Mouse (Mus musculus): Measurements from ENCODE around the gene Grip1. TPM values are rescaled to one million over a fixed set of nuclear protein-coding genes. Genes with fewer than 3 reads are reported as not detected.
A peak's percentile ranks its signal among the peaks of the same experiment; 100 is the strongest.

Grip1 gene
- polyA plus RNA-seq, 1 experiment from 2014 or later: 3.8 TPM

DNA sequence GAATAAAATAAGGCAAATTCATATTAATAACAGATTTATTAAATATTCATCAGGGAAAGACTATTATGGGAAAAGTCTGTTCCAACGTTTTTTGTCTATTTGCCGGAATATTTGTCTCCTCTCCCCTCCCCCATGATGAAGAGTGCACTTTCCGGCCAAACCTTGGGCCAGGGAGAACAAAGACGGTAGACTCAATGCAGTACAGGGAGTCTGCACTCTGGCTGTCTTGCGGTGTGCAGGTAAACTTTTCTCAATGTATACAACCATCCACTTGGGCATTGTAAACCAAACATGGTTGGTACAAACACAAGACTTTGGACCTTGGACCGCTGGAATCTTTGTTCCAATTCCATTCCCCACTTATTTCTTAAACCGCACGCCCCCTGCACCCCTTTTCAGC is 525.8 kb downstream of the Grip1 start:
- WGBS: 49% methylated on average over 8 of the region's 8 CpGs
- no peak overlapping the region for H3K4me3 ChIP-seq
- DNase-seq (ENCODE audit: low spot score): no peak
- peaks cover 10% of the 10 kb centered on the region for H3K4me1 ChIP-seq
- H3K36me3 ChIP-seq (replicated peaks): no peaks in the 10 kb centered on the region
- H3K9me3 ChIP-seq: no peaks in the 10 kb centered on the region
- no peak overlapping the region for H3K27ac ChIP-seq (replicated peaks)
- no peaks in the 10 kb centered on the region for H3K27me3 ChIP-seq (replicated peaks; ENCODE audit: low read depth, poor library complexity, severe bottlenecking)

- no peaks in the 10 kb centered on the region for H3K9me3 ChIP-seq
- H3K4me3 ChIP-seq: 0 out of 2 replicates have a peak overlapping the region, but pooled peaks have one; percentile 5
- no peaks in the 10 kb centered on the region for H3K36me3 ChIP-seq (replicated peaks)
- peaks cover 10% of the 10 kb centered on the region for H3K4me1 ChIP-seq
- H3K27me3 ChIP-seq (replicated peaks; ENCODE audit: low read depth, poor library complexity, severe bottlenecking): no peaks in the 10 kb centered on the region
- H3K27ac ChIP-seq (replicated peaks): no peak overlapping the region
- 34% methylated on average over 11 of the region's 11 CpGs for WGBS
- DNase-seq (ENCODE audit: low spot score): no peak
Measured at GRCm38 (mm10) chr10:119980032-119980431, 526.4 kb downstream of the Grip1 start.

DNA sequence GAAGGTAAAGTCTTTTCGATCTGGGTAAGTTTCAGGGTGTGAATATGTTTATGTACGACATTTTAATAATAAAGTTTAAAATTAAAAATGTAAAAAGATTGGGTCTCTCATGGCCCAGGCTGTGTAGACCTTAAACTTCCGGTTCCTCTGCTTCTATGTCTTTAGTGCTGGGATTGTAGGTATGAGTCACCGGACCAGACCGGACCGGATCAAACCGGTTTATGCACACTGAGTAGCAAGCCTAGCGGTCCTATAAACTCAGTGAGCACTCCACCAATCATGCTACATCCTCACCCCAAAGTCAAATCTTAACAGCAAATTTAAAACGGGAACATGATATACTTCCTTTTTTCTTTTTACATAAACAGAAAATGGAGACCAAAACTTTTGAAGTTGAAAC is 530.7 kb downstream of the Grip1 start:
- no peaks in the 10 kb centered on the region for H3K9me3 ChIP-seq
- peaks cover 9% of the 10 kb centered on the region for H3K4me1 ChIP-seq
- no peaks in the 10 kb centered on the region for H3K36me3 ChIP-seq (replicated peaks)
- no peaks in the 10 kb centered on the region for H3K27me3 ChIP-seq (replicated peaks; ENCODE audit: low read depth, poor library complexity, severe bottlenecking)
- H3K27ac ChIP-seq (replicated peaks): no peak overlapping the region
- 93% methylated on average over 9 of the region's 9 CpGs for WGBS
- H3K4me3 ChIP-seq: no peak overlapping the region
- DNase-seq (ENCODE audit: low spot score): peak; percentile 25

DNA sequence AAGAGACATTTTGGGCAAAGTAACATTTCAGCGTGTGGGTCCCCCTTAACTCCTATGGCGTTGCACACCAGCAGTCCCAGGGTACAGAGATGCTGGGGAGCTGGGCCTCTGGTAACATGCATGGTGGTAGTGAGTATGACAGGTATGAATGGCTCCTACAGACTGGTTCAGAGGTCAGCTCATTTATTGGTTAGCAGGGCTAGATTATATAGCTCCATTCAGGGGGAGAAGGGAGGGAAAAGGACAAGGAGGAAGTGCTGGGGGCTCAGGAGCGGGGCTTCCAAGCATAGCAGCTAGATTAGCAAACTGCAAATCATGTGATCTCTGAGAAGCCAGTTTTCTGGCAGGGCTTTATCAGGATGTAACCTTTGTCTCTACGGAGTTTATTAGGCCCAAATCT is 544.8 kb downstream of the Grip1 start:
- no peak for DNase-seq (ENCODE audit: low spot score)
- Histone ChIP-seq H3K4me1 (no peaks in the 10 kb centered on the region; the same call in 1 of the 2 replicates), H3K27me3 (replicated peaks; ENCODE audit: low read depth, poor library complexity, severe bottlenecking) (no peaks in the 10 kb centered on the region), H3K4me3 (no peak overlapping the region), H3K9me3 (no peaks in the 10 kb centered on the region), H3K27ac (replicated peaks) (no peak overlapping the region), H3K36me3 (replicated peaks) (peaks cover 6% of the 10 kb centered on the region)
- 88% methylated on average over 4 of the region's 4 CpGs for WGBS

- 90% methylated on average over 4 of the region's 4 CpGs for whole genome bisulfite sequencing
- Histone ChIP-seq H3K4me3 (no peak overlapping the region), H3K9me3 (no peaks in the 10 kb centered on the region), H3K27ac (replicated peaks) (no peak overlapping the region), H3K27me3 (replicated peaks; ENCODE audit: low read depth, poor library complexity, severe bottlenecking) (no peaks in the 10 kb centered on the region), H3K4me1 (no peaks in the 10 kb centered on the region; the same call in 1 of the 2 replicates), H3K36me3 (replicated peaks) (no peaks in the 10 kb centered on the region)
- no peak for DNase-seq (ENCODE audit: low spot score)
Measured at GRCm38 (mm10) chr10:120002149-120002548, 548.5 kb downstream of the Grip1 start.

DNA sequence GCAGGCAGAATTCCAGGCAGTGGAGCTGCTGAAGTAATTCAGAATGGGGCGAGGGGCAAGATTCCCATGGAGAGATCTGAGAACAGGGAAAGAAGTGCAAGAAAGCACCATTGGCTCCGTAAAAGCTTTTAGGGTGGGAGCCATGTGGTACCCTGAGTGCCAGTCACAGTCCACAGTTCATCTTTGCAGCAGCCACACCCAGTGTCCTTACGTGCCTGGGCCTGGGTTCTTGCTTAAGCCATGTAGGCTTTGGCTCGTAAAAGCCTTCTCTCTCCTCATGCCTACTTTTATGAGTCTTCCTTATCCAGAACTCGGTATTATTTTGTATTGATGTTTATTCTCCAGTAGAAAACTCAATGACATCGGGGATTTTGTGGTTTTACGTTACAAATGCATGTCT is 550.5 kb downstream of the Grip1 start:
- Histone ChIP-seq H3K4me1 (no peaks in the 10 kb centered on the region), H3K4me3 (no peak overlapping the region), H3K9me3 (no peaks in the 10 kb centered on the region), H3K27ac (replicated peaks) (no peak overlapping the region), H3K36me3 (replicated peaks) (no peaks in the 10 kb centered on the region), H3K27me3 (replicated peaks; ENCODE audit: low read depth, poor library complexity, severe bottlenecking) (no peaks in the 10 kb centered on the region)
- 92% methylated on average over 7 of the region's 7 CpGs for WGBS
- DNase-seq (ENCODE audit: low spot score): no peak

GRCm38 (mm10) chr10:120005581-120005980 is 552.0 kb downstream of the Grip1 start:
- H3K36me3 ChIP-seq (replicated peaks): no peaks in the 10 kb centered on the region
- H3K9me3 ChIP-seq: no peaks in the 10 kb centered on the region
- no peak overlapping the region for H3K27ac ChIP-seq (replicated peaks)
- H3K4me3 ChIP-seq: no peak overlapping the region
- no peaks in the 10 kb centered on the region for H3K4me1 ChIP-seq
- no peak for DNase-seq (ENCODE audit: low spot score)
- WGBS: 96% methylated on average over 5 of the region's 5 CpGs
- H3K27me3 ChIP-seq (replicated peaks; ENCODE audit: low read depth, poor library complexity, severe bottlenecking): no peaks in the 10 kb centered on the region

DNA sequence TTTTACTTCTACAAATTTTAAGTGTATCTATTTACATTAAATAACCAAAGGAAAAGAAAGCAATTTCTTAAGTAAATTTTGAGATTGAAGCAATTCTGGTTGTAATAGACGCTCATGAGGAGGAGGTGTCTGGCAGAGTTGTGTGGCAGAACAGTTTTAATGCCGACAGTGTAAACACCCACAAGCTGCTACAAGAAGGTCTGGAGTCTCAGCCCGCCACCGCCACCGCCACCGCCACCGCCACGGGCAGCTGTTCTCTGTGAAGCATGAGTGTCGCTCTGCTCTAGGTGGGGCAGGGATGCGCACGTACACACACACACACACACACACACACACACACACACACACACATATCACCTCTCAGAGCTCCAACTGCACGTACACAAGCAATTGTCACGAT is 558.7 kb downstream of the Grip1 start:
- DNase-seq (ENCODE audit: low spot score): no peak
- Histone ChIP-seq H3K4me3 (no peak overlapping the region), H3K4me1 (no peaks in the 10 kb centered on the region), H3K9me3 (no peaks in the 10 kb centered on the region), H3K36me3 (replicated peaks) (no peaks in the 10 kb centered on the region), H3K27me3 (replicated peaks; ENCODE audit: low read depth, poor library complexity, severe bottlenecking) (no peaks in the 10 kb centered on the region), H3K27ac (replicated peaks) (no peak overlapping the region)
- 93% methylated on average over 13 of the region's 13 CpGs for WGBS

DNA sequence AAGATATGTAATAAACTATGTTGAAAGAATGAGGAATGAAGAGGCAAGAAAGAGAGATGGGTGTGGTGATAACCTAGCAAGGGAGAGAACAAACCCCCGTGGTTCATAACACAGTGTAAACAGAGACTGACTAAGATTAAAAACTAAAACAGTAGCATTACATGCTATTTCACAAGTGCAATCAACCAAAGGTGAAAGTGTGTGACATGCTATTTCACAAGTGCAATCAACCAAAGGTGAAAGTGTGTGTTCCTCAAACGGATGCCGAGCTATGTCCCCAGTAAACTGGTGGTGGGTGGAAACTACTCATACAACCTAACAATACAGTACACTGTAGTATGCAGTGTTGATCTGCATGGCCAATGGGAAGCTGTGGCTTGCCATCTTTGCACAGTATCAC is 561.5 kb downstream of the Grip1 start:
- 90% methylated on average over 3 of the region's 3 CpGs for WGBS
- H3K36me3 ChIP-seq (replicated peaks): no peaks in the 10 kb centered on the region
- no peak for DNase-seq (ENCODE audit: low spot score)
- no peaks in the 10 kb centered on the region for H3K27me3 ChIP-seq (replicated peaks; ENCODE audit: low read depth, poor library complexity, severe bottlenecking)
- H3K9me3 ChIP-seq: no peaks in the 10 kb centered on the region
- no peak overlapping the region for H3K27ac ChIP-seq (replicated peaks)
- no peaks in the 10 kb centered on the region for H3K4me1 ChIP-seq
- no peak overlapping the region for H3K4me3 ChIP-seq

DNA sequence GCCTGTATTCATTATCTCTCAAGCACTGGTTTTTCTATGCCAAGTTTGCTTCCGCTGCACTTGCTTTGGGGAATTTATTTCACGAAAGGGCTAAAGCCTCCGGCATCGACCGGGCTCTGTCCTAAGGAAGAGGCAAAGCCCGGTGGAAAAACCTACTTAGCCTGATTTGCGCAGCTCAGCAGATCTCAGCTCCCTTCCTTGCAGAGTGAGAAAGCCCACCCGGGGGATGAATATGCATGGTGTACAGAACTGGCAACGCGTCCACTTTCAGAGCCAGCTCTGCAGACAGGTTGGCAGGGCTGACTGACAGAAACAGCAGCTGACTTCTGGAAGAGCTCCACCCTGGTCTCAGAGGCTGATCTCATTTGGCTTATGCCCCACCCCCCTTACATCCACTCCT is 572.8 kb downstream of the Grip1 start:
- no peaks in the 10 kb centered on the region for H3K36me3 ChIP-seq (replicated peaks)
- no peaks in the 10 kb centered on the region for H3K27me3 ChIP-seq (replicated peaks; ENCODE audit: low read depth, poor library complexity, severe bottlenecking)
- no peak overlapping the region for H3K27ac ChIP-seq (replicated peaks)
- no peak overlapping the region for H3K4me3 ChIP-seq
- no peaks in the 10 kb centered on the region for H3K9me3 ChIP-seq
- no peak for DNase-seq (ENCODE audit: low spot score)
- WGBS: 82% methylated on average over 10 of the region's 10 CpGs
- H3K4me1 ChIP-seq: no peaks in the 10 kb centered on the region

DNA sequence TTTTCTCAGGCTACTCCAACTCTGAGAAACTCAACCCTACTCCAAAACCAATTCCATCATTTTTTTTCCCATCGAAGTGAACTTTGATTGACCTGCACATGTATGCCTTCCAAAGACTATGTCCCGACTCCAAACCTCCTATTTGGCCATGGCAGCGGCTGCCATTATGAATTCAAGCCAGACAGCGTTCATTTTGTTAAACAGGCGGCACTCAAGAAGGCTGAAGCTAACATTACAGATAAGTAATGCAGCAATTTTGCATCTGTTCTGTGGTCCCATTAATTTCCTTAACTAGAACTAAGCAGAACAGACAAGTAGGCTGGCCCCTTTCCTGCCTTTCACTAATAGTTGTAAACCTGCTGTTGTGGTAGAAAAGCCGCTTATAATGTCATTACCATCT is 577.3 kb downstream of the Grip1 start:
- Histone ChIP-seq H3K36me3 (replicated peaks) (no peaks in the 10 kb centered on the region), H3K4me3 (no peak overlapping the region), H3K27me3 (replicated peaks; ENCODE audit: low read depth, poor library complexity, severe bottlenecking) (no peaks in the 10 kb centered on the region), H3K9me3 (no peaks in the 10 kb centered on the region), H3K27ac (replicated peaks) (no peak overlapping the region), H3K4me1 (0 out of 2 replicates have a peak, but pooled peaks cover 8% of the 10 kb centered on the region)
- 95% methylated on average over 6 of the region's 6 CpGs for WGBS
- no peak for DNase-seq (ENCODE audit: low spot score)

GRCm38 (mm10) chr10:120031316-120031715 is 577.7 kb downstream of the Grip1 start:
- Histone ChIP-seq H3K27ac (replicated peaks) (no peak overlapping the region), H3K4me3 (no peak overlapping the region), H3K4me1 (0 out of 2 replicates have a peak, but pooled peaks cover 9% of the 10 kb centered on the region), H3K27me3 (replicated peaks; ENCODE audit: low read depth, poor library complexity, severe bottlenecking) (no peaks in the 10 kb centered on the region), H3K36me3 (replicated peaks) (no peaks in the 10 kb centered on the region), H3K9me3 (no peaks in the 10 kb centered on the region)
- whole genome bisulfite sequencing: 90% methylated on average over 8 of the region's 8 CpGs
- DNase-seq (ENCODE audit: low spot score): no peak

DNA sequence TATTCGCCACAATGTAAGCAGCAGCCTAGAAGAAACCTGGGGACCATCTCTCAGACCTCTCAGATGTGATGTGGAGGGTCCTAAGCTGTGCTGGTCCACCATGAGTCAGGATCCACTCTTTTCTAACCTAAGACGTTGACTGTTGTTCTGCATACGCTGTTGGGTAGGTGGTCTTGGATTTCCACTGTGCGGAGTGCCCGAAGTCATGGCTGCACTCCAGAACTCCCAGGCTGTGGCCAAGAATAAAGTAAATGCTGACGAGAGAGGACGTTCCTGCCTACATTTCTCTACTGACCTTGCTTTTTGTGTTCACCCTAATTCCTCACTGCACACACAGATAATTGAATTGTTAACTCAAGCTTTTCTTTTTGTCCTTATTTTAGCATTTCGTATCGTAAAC is 580.2 kb downstream of the Grip1 start:
- Histone ChIP-seq H3K4me3 (no peak overlapping the region), H3K36me3 (replicated peaks) (no peaks in the 10 kb centered on the region; the same call in 1 of the 2 replicates), H3K4me1 (0 out of 2 replicates have a peak, but pooled peaks cover 9% of the 10 kb centered on the region), H3K27ac (replicated peaks) (no peak overlapping the region), H3K9me3 (no peaks in the 10 kb centered on the region), H3K27me3 (replicated peaks; ENCODE audit: low read depth, poor library complexity, severe bottlenecking) (no peaks in the 10 kb centered on the region)
- no peak for DNase-seq (ENCODE audit: low spot score)
- WGBS: 87% methylated on average over 9 of the region's 9 CpGs

All from embryonic facial prominence, embryonic 10.5 days (tissue).